Mouse (Mus musculus): ENCODE results near the gene Arpp21. TPM values are rescaled to one million over a fixed set of nuclear protein-coding genes. Genes with fewer than 3 reads are reported as not detected.

Arpp21 gene
- total RNA-seq, 1 experiment: 0.22 TPM

GRCm38 (mm10) chr9:112130812-112131211, 104.9 kb downstream of the Arpp21 start:
- no peak overlapping the region for H3K27ac ChIP-seq (ENCODE audit: insufficient read depth, low read depth, low read length, poor library complexity, severe bottlenecking)
- TF ChIP-seq MAFK (IDR thresholded peaks at IDR 0.05; ENCODE audit: insufficient read depth, low read depth, low read length) (no peak), HCFC1 (IDR thresholded peaks at IDR 0.05; ENCODE audit: borderline replicate concordance, insufficient read depth, low read length) (no peak), CHD2 (IDR thresholded peaks at IDR 0.05; ENCODE audit: low read depth, low read length) (no peak), ZC3H11A (IDR thresholded peaks at IDR 0.05; ENCODE audit: borderline replicate concordance, low read depth, low read length) (no peak), ZNF384 (IDR thresholded peaks at IDR 0.05; ENCODE audit: low read depth, low read length) (no peak)

GRCm38 (mm10) chr9:112124667-112125066, 111.1 kb downstream of the Arpp21 start:
- Histone ChIP-seq H3K27ac (ENCODE audit: insufficient read depth, low read depth, low read length, poor library complexity, severe bottlenecking) (no peak overlapping the region), H3K9ac (ENCODE audit: insufficient read depth, low read depth, low read length, poor library complexity, severe bottlenecking) (no peak overlapping the region), H3K4me3 (ENCODE audit: insufficient read depth in 1 of 2, low read depth in 1 of 2, low read length in 2 of 2, poor library complexity in 1 of 2, severe bottlenecking in 1 of 2) (no peak overlapping the region), H3K4me1 (ENCODE audit: control insufficient read depth in 2 of 2, insufficient read depth in 2 of 2, low read length in 2 of 2, poor library complexity in 1 of 2) (no peaks in the 10 kb centered on the region), H3K9me3 (ENCODE audit: control insufficient read depth, insufficient read depth, low read depth, low read length) (no peaks in the 10 kb centered on the region), H3K36me3 (ENCODE audit: control insufficient read depth, insufficient read depth, low read length, poor library complexity, severe bottlenecking) (no peaks in the 10 kb centered on the region; the same call in 1 of the 2 replicates)
- in situ Hi-C loops (cut with MboI; ENCODE audit: low sequenced_read_pairs in 2 of 2, unreplicated experiment in 2 of 2): no loop called here
- no peak for DNase-seq (ENCODE audit: low read depth, low spot score)
- TF ChIP-seq CHD2 (IDR thresholded peaks at IDR 0.05; ENCODE audit: low read depth, low read length) (no peak), HCFC1 (IDR thresholded peaks at IDR 0.05; ENCODE audit: borderline replicate concordance, insufficient read depth, low read length) (no peak), ZNF384 (IDR thresholded peaks at IDR 0.05; ENCODE audit: low read depth, low read length) (no peak), MAFK (IDR thresholded peaks at IDR 0.05; ENCODE audit: insufficient read depth, low read depth, low read length) (no peak), ZC3H11A (IDR thresholded peaks at IDR 0.05; ENCODE audit: borderline replicate concordance, low read depth, low read length) (no peak)

More at GRCm38 (mm10) chr9:112130812-112131211, 104.9 kb downstream of the Arpp21 start:
- in situ Hi-C loops (cut with MboI; ENCODE audit: low sequenced_read_pairs in 2 of 2, unreplicated experiment in 2 of 2): no loop called here
- H3K9ac ChIP-seq (ENCODE audit: insufficient read depth, low read depth, low read length, poor library complexity, severe bottlenecking): no peak overlapping the region
- H3K4me1 ChIP-seq (ENCODE audit: control insufficient read depth in 2 of 2, insufficient read depth in 2 of 2, low read length in 2 of 2, poor library complexity in 1 of 2): no peaks in the 10 kb centered on the region
- H3K36me3 ChIP-seq (ENCODE audit: control insufficient read depth, insufficient read depth, low read length, poor library complexity, severe bottlenecking): no peaks in the 10 kb centered on the region; the same call in 1 of the 2 replicates
- DNase-seq (ENCODE audit: low read depth, low spot score): no peak
- H3K4me3 ChIP-seq (ENCODE audit: insufficient read depth in 1 of 2, low read depth in 1 of 2, low read length in 2 of 2, poor library complexity in 1 of 2, severe bottlenecking in 1 of 2): no peak overlapping the region
- no peaks in the 10 kb centered on the region for H3K9me3 ChIP-seq (ENCODE audit: control insufficient read depth, insufficient read depth, low read depth, low read length)

GRCm38 (mm10) chr9:112124184-112124583, 111.6 kb downstream of the Arpp21 start:
- no peak overlapping the region for H3K27ac ChIP-seq (ENCODE audit: insufficient read depth, low read depth, low read length, poor library complexity, severe bottlenecking)
- in situ Hi-C loops (cut with MboI; ENCODE audit: low sequenced_read_pairs in 2 of 2, unreplicated experiment in 2 of 2): no loop called here
- H3K4me1 ChIP-seq (ENCODE audit: control insufficient read depth in 2 of 2, insufficient read depth in 2 of 2, low read length in 2 of 2, poor library complexity in 1 of 2): peaks cover 0 to 2% of the 10 kb centered on the region in 2 experiments; a peak in 2 of 4 replicates
- no peak for TF ChIP-seq ZC3H11A (IDR thresholded peaks at IDR 0.05; ENCODE audit: borderline replicate concordance, low read depth, low read length)
- TF ChIP-seq HCFC1 (IDR thresholded peaks at IDR 0.05; ENCODE audit: borderline replicate concordance, insufficient read depth, low read length): no peak
- TF ChIP-seq ZNF384 (IDR thresholded peaks at IDR 0.05; ENCODE audit: low read depth, low read length): no peak
- no peak for TF ChIP-seq MAFK (IDR thresholded peaks at IDR 0.05; ENCODE audit: insufficient read depth, low read depth, low read length)
- TF ChIP-seq CHD2 (IDR thresholded peaks at IDR 0.05; ENCODE audit: low read depth, low read length): no peak
- H3K9ac ChIP-seq (ENCODE audit: insufficient read depth, low read depth, low read length, poor library complexity, severe bottlenecking): no peak overlapping the region
- no peak overlapping the region for H3K4me3 ChIP-seq (ENCODE audit: insufficient read depth in 1 of 2, low read depth in 1 of 2, low read length in 2 of 2, poor library complexity in 1 of 2, severe bottlenecking in 1 of 2)
- no peak for DNase-seq (ENCODE audit: low read depth, low spot score)
- H3K9me3 ChIP-seq (ENCODE audit: control insufficient read depth, insufficient read depth, low read depth, low read length): no peaks in the 10 kb centered on the region
- H3K36me3 ChIP-seq (ENCODE audit: control insufficient read depth, insufficient read depth, low read length, poor library complexity, severe bottlenecking): no peaks in the 10 kb centered on the region; the same call in 1 of the 2 replicates

- no peaks in the 10 kb centered on the region for H3K9me3 ChIP-seq (ENCODE audit: control insufficient read depth, insufficient read depth, low read depth, low read length)
- H3K4me1 ChIP-seq (ENCODE audit: control insufficient read depth in 2 of 2, insufficient read depth in 2 of 2, low read length in 2 of 2, poor library complexity in 1 of 2): peaks cover 0 to 4% of the 10 kb centered on the region in 2 experiments; a peak in 2 of 4 replicates
- in situ Hi-C loops (cut with MboI; ENCODE audit: low sequenced_read_pairs in 2 of 2, unreplicated experiment in 2 of 2): no loop called here
- DNase-seq (ENCODE audit: low read depth, low spot score): no peak
- TF ChIP-seq ZC3H11A (IDR thresholded peaks at IDR 0.05; ENCODE audit: borderline replicate concordance, low read depth, low read length): no peak
- TF ChIP-seq HCFC1 (IDR thresholded peaks at IDR 0.05; ENCODE audit: borderline replicate concordance, insufficient read depth, low read length): no peak
- TF ChIP-seq MAFK (IDR thresholded peaks at IDR 0.05; ENCODE audit: insufficient read depth, low read depth, low read length): no peak
- TF ChIP-seq CHD2 (IDR thresholded peaks at IDR 0.05; ENCODE audit: low read depth, low read length): no peak
- TF ChIP-seq ZNF384 (IDR thresholded peaks at IDR 0.05; ENCODE audit: low read depth, low read length): no peak
- H3K36me3 ChIP-seq (ENCODE audit: control insufficient read depth, insufficient read depth, low read length, poor library complexity, severe bottlenecking): no peaks in the 10 kb centered on the region; the same call in 1 of the 2 replicates
- no peak overlapping the region for H3K27ac ChIP-seq (ENCODE audit: insufficient read depth, low read depth, low read length, poor library complexity, severe bottlenecking)
- H3K9ac ChIP-seq (ENCODE audit: insufficient read depth, low read depth, low read length, poor library complexity, severe bottlenecking): no peak overlapping the region
- H3K4me3 ChIP-seq (ENCODE audit: insufficient read depth in 1 of 2, low read depth in 1 of 2, low read length in 2 of 2, poor library complexity in 1 of 2, severe bottlenecking in 1 of 2): no peak overlapping the region
Measured at GRCm38 (mm10) chr9:112123421-112123828, 112.3 kb downstream of the Arpp21 start.
